Mouse (Mus musculus) midbrain, embryonic 15.5 days (tissue): ENCODE data around the gene Atp4b. TPM values are rescaled to one million over a fixed set of nuclear protein-coding genes. Genes with fewer than 3 reads are reported as not detected.
"Not testable (repeated sequence)": the region's sequence is repeated elsewhere in the genome, so short reads cannot be mapped to it uniquely, and the experiment has no call there.

Source experiments
- ATAC-seq: fragments of 200-750 bp; cut with Nextera tagmentation; replicated peaks from 2 replicates; pipeline ENCODE4 v1.8.0; 2017; ENCODE audit warnings: moderate TSS enrichment
- H3K27ac ChIP-seq: fragments of 300-500 bp; sonication (generic); 2 replicates; pipeline ENCODE4 v1.5.1; 2015; ENCODE audit warnings: mild to moderate bottlenecking, inconsistent platforms
- H3K27me3 ChIP-seq: fragments of 300-500 bp; sonication (generic); replicated peaks from 2 replicates; pipeline ENCODE4 v1.6.1; 2015; ENCODE audit warnings: inconsistent platforms
- H3K36me3 ChIP-seq: fragments of 300-500 bp; sonication (generic); replicated peaks from 2 replicates; pipeline ENCODE4 v1.6.1; 2015; ENCODE audit warnings: inconsistent platforms
- H3K4me1 ChIP-seq: fragments of 300-500 bp; sonication (generic); 2 replicates; pipeline ENCODE4 v1.6.1; 2015; ENCODE audit warnings: inconsistent platforms
- H3K4me2 ChIP-seq: fragments of 300-500 bp; sonication (generic); 2 replicates; pipeline ENCODE4 v1.6.1; 2015; ENCODE audit warnings: inconsistent platforms, mild to moderate bottlenecking, moderate library complexity
- H3K4me3 ChIP-seq: fragments of 300-500 bp; sonication (generic); 2 replicates; pipeline ENCODE4 v1.5.1; 2015; ENCODE audit warnings: mild to moderate bottlenecking, inconsistent platforms
- H3K9ac ChIP-seq: fragments of 300-500 bp; sonication (generic); 2 replicates; pipeline ENCODE4 v1.6.1; 2015; ENCODE audit warnings: mild to moderate bottlenecking, inconsistent platforms
- H3K9me3 ChIP-seq: fragments of 300-500 bp; sonication (generic); 2 replicates; pipeline ENCODE4 v1.6.1; 2016; ENCODE audit warnings: inconsistent platforms
- WGBS: fragments of 180-500 bp; shearing (Covaris S2); methylation state at CpG from one replicate; pipeline ENCODE4 v1.1.7; 2015; ENCODE audit warnings: mixed read lengths; 5-methylcytosine and 5-hydroxymethylcytosine counted together
- polyA plus RNA-seq: library from polyadenylated mRNA; unstranded; fragments of >200 nt; fragmentation: Nextera tagmentation; extraction: Ambion mirVana; gene quantifications from 2 replicates; pipeline ENCODE4 v1.2.1, GENCODE M21; 2015

The Atp4b gene
- polyA plus RNA-seq, 1 experiment from 2014 or later: not detected

DNA sequence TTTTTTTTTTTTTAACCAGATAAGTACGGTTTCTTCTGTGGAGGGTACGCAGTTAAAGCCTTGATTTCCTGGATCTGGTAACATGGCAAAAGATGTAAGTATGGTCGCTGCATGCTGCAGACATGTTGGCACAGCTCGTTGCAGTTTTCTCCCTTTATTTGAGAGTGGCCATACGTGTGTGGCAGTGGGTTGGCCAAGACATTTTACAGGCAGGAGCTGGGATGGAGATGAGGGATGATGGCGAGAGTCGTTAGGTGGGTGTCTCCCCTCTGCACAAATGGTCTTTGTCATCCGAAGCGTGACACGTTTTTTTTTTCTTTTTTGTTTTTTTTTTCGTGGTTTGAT lies 57.0 kb downstream of the Atp4b start:
- Histone ChIP-seq H3K27ac (no peak overlapping the region), H3K9me3 (no peaks in the 10 kb centered on the region), H3K4me1 (peaks cover 14% of the 10 kb centered on the region), H3K4me3 (peak overlapping the region; percentile 73), H3K9ac (peak overlapping the region; percentile 77), H3K4me2 (peak overlapping the region; percentile 90), H3K27me3 (no peaks in the 10 kb centered on the region), H3K36me3 (peaks cover 19% of the 10 kb centered on the region; the same call in 1 of the 2 replicates)
- no peak for ATAC-seq
- WGBS: 5% methylated on average over 11 of the region's 11 CpGs

DNA sequence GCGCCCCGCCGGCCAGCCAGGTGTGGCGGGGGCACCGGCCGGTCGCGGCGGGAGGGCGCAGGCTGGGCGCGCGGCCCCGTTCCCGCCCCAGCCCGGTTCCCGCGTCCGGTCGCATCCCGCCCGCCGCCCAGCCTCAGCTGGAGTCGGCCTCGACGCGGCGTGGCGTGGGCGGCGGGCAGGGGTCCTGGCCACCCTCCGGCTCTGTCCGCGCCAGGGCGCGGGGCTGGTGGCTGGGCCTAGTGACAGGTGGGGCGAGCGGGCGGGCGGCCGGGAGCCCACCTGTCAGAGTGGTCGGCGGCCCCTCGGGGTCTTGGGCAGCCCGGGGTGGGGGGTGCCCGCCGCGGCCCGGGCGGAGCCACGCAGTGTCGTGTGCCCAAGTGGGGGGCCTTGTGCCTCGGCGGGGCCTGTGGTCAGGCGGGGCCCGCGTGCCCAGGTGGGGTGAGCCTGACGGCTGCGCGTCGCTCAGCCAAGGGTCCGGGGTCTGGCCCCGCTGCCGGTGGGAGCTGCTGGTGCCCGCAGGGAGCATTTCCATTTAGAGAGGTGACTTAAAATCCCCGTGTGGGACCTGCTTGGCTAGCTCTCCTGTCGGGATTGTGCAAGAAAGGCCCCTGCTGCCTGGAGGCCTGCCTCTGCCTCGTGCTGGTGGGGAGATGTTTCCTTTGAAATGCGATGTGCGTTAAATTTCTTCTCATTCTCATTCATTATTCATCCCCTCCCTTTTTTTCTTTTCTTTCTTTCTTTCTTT lies 57.6 kb downstream of the Atp4b start:
- Histone ChIP-seq H3K4me1 (peaks cover 14% of the 10 kb centered on the region), H3K9me3 (no peaks in the 10 kb centered on the region), H3K9ac (peak overlapping the region; percentile 77), H3K27me3 (no peaks in the 10 kb centered on the region), H3K4me2 (peak overlapping the region; percentile 90), H3K4me3 (peak overlapping the region; percentile 73), H3K36me3 (peaks cover 14% of the 10 kb centered on the region; the same call in 1 of the 2 replicates), H3K27ac (peak overlapping the region; percentile 80)
- ATAC-seq: peak; percentile 74
- WGBS: under 1% methylated on average over 70 of the region's 70 CpGs

DNA sequence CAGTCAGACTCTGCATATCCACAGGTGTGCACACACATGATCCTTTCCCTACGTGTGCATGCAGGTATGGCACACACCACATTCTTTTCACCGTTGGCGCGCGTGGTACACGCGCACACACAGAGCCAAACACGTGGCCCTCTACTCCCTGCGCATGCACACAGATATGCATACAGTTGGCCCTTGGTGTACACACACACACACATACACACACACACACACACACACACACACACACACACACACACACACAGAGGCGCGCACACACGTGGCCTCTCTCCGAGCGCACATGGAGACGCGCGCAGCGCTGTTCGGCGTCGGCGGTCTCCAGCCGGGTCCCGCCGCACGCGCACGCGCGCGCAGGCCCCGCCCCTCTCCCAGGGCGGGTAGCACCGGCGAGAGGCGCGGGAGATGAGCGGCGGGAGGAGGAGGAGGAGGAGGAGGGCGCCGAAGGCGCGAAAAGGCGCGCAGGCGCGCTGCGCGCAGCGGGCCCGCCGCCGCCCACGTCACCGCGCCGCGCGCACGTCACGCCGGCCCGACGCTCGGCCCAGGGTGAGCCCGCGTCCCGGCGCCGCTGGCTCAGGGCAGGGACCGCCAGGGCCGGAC lies 58.3 kb downstream of the Atp4b start, which contains the start of gene Tfdp1:
Gene Tfdp1, plus strand, starts transcription at position 497 of the 606 bp plus-strand sequence.
- H3K9me3 ChIP-seq: no peaks in the 10 kb centered on the region
- H3K27me3 ChIP-seq: no peaks in the 10 kb centered on the region
- peak within 1 kb of the TSS; percentile 73 for H3K4me3 ChIP-seq
- H3K4me1 ChIP-seq: peaks cover 14% of the 10 kb centered on the region
- H3K27ac ChIP-seq: peak within 1 kb of the TSS; percentile 80
- peaks cover 8% of the 10 kb centered on the region; the same call in 1 of the 2 replicates for H3K36me3 ChIP-seq
- peak within 1 kb of the TSS; percentile 90 for H3K4me2 ChIP-seq
- 1% methylated on average over 51 of the region's 72 CpGs for WGBS
- ATAC-seq: peak; percentile 95
- H3K9ac ChIP-seq: peak within 1 kb of the TSS; percentile 77

DNA sequence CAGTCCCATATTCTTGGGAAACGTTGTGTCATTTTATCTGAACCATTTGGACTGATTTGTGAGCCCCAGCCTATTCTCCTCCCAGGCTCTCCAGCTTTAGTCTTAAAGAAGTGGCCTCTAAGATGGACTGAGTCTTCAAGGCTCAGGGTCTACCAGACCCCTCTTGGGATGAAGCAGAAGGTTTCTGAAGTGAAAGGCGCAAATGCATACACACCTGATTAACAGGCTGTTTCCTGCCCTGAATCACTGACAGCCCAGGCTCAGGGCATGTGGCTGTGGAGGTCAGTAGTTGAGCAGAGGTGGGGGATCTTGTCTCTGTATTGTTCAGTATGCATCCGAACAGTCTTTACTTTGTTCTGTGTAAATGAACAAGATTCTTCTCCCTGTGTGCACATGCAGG lies 58.9 kb downstream of the Atp4b start:
- Histone ChIP-seq H3K9ac (no peak overlapping the region), H3K4me2 (peak overlapping the region; percentile 90), H3K4me3 (peak overlapping the region; percentile 73), H3K27ac (peak overlapping the region; percentile 80; the same call in 1 of the 2 replicates), H3K27me3 (no peaks in the 10 kb centered on the region), H3K4me1 (peaks cover 14% of the 10 kb centered on the region), H3K36me3 (peaks cover 4% of the 10 kb centered on the region; the same call in 1 of the 2 replicates), H3K9me3 (no peaks in the 10 kb centered on the region)
- ATAC-seq: peak; percentile 13; the same call in 1 of the 2 replicates
- WGBS: 79% methylated on average over 3 of the region's 3 CpGs

DNA sequence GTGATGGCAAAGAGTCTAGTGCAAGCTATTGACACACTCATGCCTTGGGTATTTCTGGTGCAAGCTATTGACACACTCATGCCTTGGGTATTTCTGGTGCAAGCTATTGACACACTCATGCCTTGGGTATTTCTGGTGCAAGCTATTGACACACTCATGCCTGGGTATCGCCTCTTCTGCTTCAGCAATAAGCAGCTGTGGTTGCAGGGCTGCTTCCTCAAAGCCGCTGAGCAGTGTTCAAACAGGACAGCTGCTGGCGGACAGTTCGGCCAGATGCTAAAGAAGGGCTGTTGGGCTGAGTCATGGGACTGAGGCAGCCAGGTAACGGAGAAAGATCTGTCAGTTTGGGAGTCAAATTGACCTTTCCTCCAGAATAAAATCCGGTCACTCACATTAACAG lies 59.4 kb downstream of the Atp4b start:
- not testable (repeated sequence) for ATAC-seq, H3K9ac ChIP-seq, H3K4me3 ChIP-seq, H3K9me3 ChIP-seq, H3K36me3 ChIP-seq, H3K27me3 ChIP-seq, H3K4me2 ChIP-seq, H3K27ac ChIP-seq
- WGBS: 91% methylated on average over 6 of the region's 6 CpGs
- peaks cover 14% of the 10 kb centered on the region for H3K4me1 ChIP-seq

Other genes with a start within 250 kb of the Atp4b start
- 259 and 285 TPM in 2 replicates for gene Lamp1, start 237.7 kb downstream of the Atp4b start, polyA plus RNA-seq
- gene Grtp1, start 196.2 kb downstream of the Atp4b start, polyA plus RNA-seq: 15.9 and 16.3 TPM in 2 replicates
- 1.1 TPM in 1 of 2 replicates, not detected in the other for gene Adprhl1, start 142.7 kb downstream of the Atp4b start, polyA plus RNA-seq
- gene Dcun1d2, start 108.7 kb downstream of the Atp4b start, polyA plus RNA-seq: 33.8 and 36.8 TPM in 2 replicates
- gene Tmco3, start 108.6 kb downstream of the Atp4b start, polyA plus RNA-seq: 47.6 and 57.1 TPM in 2 replicates
- 88.3 and 90.2 TPM in 2 replicates for gene Tfdp1, start 58.1 kb downstream of the Atp4b start, polyA plus RNA-seq
- 0.03 TPM in 1 of 2 replicates, not detected in the other for gene Grk1, start 8.3 kb upstream of the Atp4b start, polyA plus RNA-seq
- 0.37 and 0.61 TPM in 2 replicates for gene Tmem255b, start 38.4 kb upstream of the Atp4b start, polyA plus RNA-seq
- gene Gas6, start 97.7 kb upstream of the Atp4b start, polyA plus RNA-seq: 36.8 and 42.7 TPM in 2 replicates
- gene 1700029H14Rik, start 165.6 kb upstream of the Atp4b start, polyA plus RNA-seq: not detected in 2 replicates